Mouse (Mus musculus) cerebellum, adult 11 months (tissue): ENCODE data around the gene Lrrc63.

Source experiments
- DNase-seq: peaks from one replicate; pipeline ENCODE4 v3.0.0; 2022

The Lrrc63 gene

GRCm38 (mm10) chr14:75136119-75136966 lies 5.7 kb upstream of the Lrrc63 start:
- DNase-seq, result no peak

- no peak for DNase-seq
These were observed 749 bp upstream of the Lrrc63 start for GRCm38 (mm10) chr14:75131324-75131935.

GRCm38 (mm10) chr14:75121658-75122057 lies 9.0 kb downstream of the Lrrc63 start:
- no peak for DNase-seq

GRCm38 (mm10) chr14:75102956-75103355 lies 27.7 kb downstream of the Lrrc63 start:
- no peak for DNase-seq

GRCm38 (mm10) chr14:75077946-75078345 lies 52.7 kb downstream of the Lrrc63 start:
- no peak for DNase-seq

- DNase-seq, result no peak
These were observed 55.1 kb downstream of the Lrrc63 start for GRCm38 (mm10) chr14:75075299-75076180.

- no peak for DNase-seq
These were observed 59.6 kb downstream of the Lrrc63 start for GRCm38 (mm10) chr14:75071091-75071490.

- no peak for DNase-seq
These were observed 61.2 kb downstream of the Lrrc63 start for GRCm38 (mm10) chr14:75069356-75069979.

- no peak for DNase-seq
These were observed 62.1 kb downstream of the Lrrc63 start for GRCm38 (mm10) chr14:75068430-75069112.

- no peak for DNase-seq
These were observed 65.5 kb downstream of the Lrrc63 start for GRCm38 (mm10) chr14:75065211-75065610.

GRCm38 (mm10) chr14:75064520-75064919 lies 66.2 kb downstream of the Lrrc63 start:
- DNase-seq, result no peak

GRCm38 (mm10) chr14:75063936-75064335 lies 66.7 kb downstream of the Lrrc63 start:
- no peak for DNase-seq

- DNase-seq, result no peak
These were observed 70.1 kb downstream of the Lrrc63 start for GRCm38 (mm10) chr14:75060562-75060961.

- DNase-seq, result no peak
These were observed 73.7 kb downstream of the Lrrc63 start for GRCm38 (mm10) chr14:75056861-75057431.

- DNase-seq, result no peak
These were observed 76.0 kb downstream of the Lrrc63 start for GRCm38 (mm10) chr14:75054455-75055343.

GRCm38 (mm10) chr14:75052451-75052850 lies 78.2 kb downstream of the Lrrc63 start:
- no peak for DNase-seq

- DNase-seq, result no peak
These were observed 85.5 kb downstream of the Lrrc63 start for GRCm38 (mm10) chr14:75045184-75045583.

- DNase-seq, result no peak
These were observed 95.2 kb downstream of the Lrrc63 start for GRCm38 (mm10) chr14:75035431-75035830.
